Mouse (Mus musculus) neural tube, embryonic 15.5 days (tissue): ENCODE measurements around the gene Gart. TPM values are rescaled to one million over a fixed set of nuclear protein-coding genes. Genes with fewer than 3 reads are reported as not detected.

Experiments
- ATAC-seq: fragments of 200-750 bp; cut with Nextera tagmentation; 2 replicates; pipeline ENCODE4 v1.8.0; 2017; ENCODE audit warnings: mild to moderate bottlenecking, moderate TSS enrichment, moderate library complexity; ENCODE audit not compliant: low FRiP score
- H3K27ac ChIP-seq: fragments of 300-500 bp; sonication (generic); replicated peaks from 2 replicates; pipeline ENCODE4 v1.5.1; 2015; ENCODE audit warnings: mild to moderate bottlenecking, inconsistent platforms
- H3K27me3 ChIP-seq: fragments of 300-500 bp; sonication (generic); replicated peaks from 2 replicates; pipeline ENCODE4 v1.6.1; 2015; ENCODE audit warnings: inconsistent platforms
- H3K36me3 ChIP-seq: fragments of 300-500 bp; sonication (generic); 2 replicates; pipeline ENCODE4 v1.6.1; 2015; ENCODE audit warnings: inconsistent platforms
- H3K4me1 ChIP-seq: fragments of 300-500 bp; sonication (generic); 2 replicates; pipeline ENCODE4 v1.6.1; 2015; ENCODE audit warnings: inconsistent platforms
- H3K4me2 ChIP-seq: fragments of 300-500 bp; sonication (generic); 2 replicates; pipeline ENCODE4 v1.6.1; 2015; ENCODE audit warnings: inconsistent platforms, mild to moderate bottlenecking, moderate library complexity
- H3K4me3 ChIP-seq: fragments of 300-500 bp; sonication (generic); replicated peaks from 2 replicates; pipeline ENCODE4 v1.5.1; 2015; ENCODE audit warnings: mild to moderate bottlenecking, inconsistent platforms
- H3K9ac ChIP-seq: fragments of 300-500 bp; sonication (generic); replicated peaks from 2 replicates; pipeline ENCODE4 v1.6.1; 2015; ENCODE audit warnings: mild to moderate bottlenecking, inconsistent platforms
- H3K9me3 ChIP-seq: fragments of 300-500 bp; sonication (generic); replicated peaks from 2 replicates; pipeline ENCODE4 v1.6.1; 2016; ENCODE audit warnings: inconsistent platforms
- WGBS: fragments of 180-500 bp; shearing (Covaris S2); methylation state at CpG from one replicate; pipeline ENCODE4 v1.1.7; 2015; ENCODE audit warnings: mixed read lengths; 5-methylcytosine and 5-hydroxymethylcytosine counted together
- polyA plus RNA-seq: library from polyadenylated mRNA; unstranded; fragments of >200 nt; fragmentation: Nextera tagmentation; extraction: Ambion mirVana; gene quantifications from 2 replicates; pipeline ENCODE4 v1.2.1, GENCODE M21; 2015

Gene Gart
- polyA plus RNA-seq, 1 experiment from 2014 or later: 56.6 TPM

DNA sequence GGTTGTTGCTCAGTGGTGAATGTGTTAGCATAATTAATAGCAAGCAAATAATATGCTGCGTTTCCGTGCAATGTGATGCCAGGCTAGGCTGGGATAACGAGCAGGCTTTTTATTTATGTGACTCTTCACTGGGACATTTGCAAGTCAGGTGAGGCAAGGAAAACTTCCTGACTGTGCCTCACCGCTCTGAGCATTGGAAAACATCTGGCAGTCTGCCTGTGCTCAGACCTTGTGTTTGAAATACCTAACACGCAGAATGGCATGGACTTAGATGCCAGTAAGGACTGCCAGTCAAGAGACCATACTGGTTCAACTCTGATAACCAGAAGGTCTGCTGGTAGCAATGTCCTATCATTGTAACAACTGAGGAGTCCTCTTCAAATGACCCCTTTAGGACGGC lies 41.6 kb downstream of the Gart start:
- Histone ChIP-seq H3K27ac (no peak overlapping the region), H3K9ac (no peak overlapping the region), H3K36me3 (no peaks in the 10 kb centered on the region), H3K9me3 (no peaks in the 10 kb centered on the region), H3K4me3 (no peak overlapping the region), H3K4me1 (no peaks in the 10 kb centered on the region), H3K4me2 (no peak overlapping the region), H3K27me3 (no peaks in the 10 kb centered on the region)
- no peak for ATAC-seq
- WGBS: 77% methylated on average over 6 of the region's 6 CpGs

DNA sequence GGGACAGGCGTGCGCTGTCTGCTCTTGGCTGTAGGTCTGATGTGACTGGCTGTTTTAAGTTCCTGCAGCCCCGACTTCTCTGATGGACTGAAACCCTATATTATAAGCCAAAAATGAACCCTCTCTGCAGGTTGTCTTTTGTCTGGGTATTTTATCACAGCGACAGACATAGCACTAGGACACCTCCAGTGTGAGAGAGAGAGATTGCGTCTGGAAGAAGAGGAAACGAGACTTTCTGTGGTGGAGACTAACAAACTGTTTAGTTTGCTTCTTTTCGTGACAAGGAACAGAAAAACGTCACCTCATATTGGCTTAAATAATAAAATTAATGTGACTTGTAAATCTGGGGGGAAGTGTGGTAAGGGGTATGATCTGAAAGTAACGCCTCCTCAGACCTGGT lies 45.1 kb downstream of the Gart start:
- no peak for ATAC-seq
- no peaks in the 10 kb centered on the region for H3K9me3 ChIP-seq
- no peak overlapping the region for H3K4me3 ChIP-seq
- no peaks in the 10 kb centered on the region for H3K36me3 ChIP-seq
- H3K27ac ChIP-seq: no peak overlapping the region
- H3K4me2 ChIP-seq: no peak overlapping the region
- H3K9ac ChIP-seq: no peak overlapping the region
- H3K4me1 ChIP-seq: peaks cover 7% of the 10 kb centered on the region
- 61% methylated on average over 9 of the region's 9 CpGs for WGBS
- H3K27me3 ChIP-seq: peaks cover 4% of the 10 kb centered on the region; the same call in 1 of the 2 replicates

GRCm38 (mm10) chr16:91601081-91601480 lies 45.7 kb downstream of the Gart start:
- Histone ChIP-seq H3K27me3 (peaks cover 4% of the 10 kb centered on the region; the same call in 1 of the 2 replicates), H3K4me1 (peaks cover 13% of the 10 kb centered on the region), H3K9me3 (no peaks in the 10 kb centered on the region), H3K36me3 (no peaks in the 10 kb centered on the region), H3K4me2 (no peak overlapping the region), H3K9ac (no peak overlapping the region), H3K4me3 (no peak overlapping the region), H3K27ac (no peak overlapping the region)
- ATAC-seq: no peak
- WGBS: 68% methylated on average over 4 of the region's 4 CpGs

GRCm38 (mm10) chr16:91599242-91599641 lies 47.5 kb downstream of the Gart start:
- H3K9me3 ChIP-seq: no peaks in the 10 kb centered on the region
- H3K4me2 ChIP-seq: no peak overlapping the region
- no peak overlapping the region for H3K27ac ChIP-seq
- H3K4me1 ChIP-seq: peaks cover 24% of the 10 kb centered on the region
- H3K27me3 ChIP-seq: peaks cover 4% of the 10 kb centered on the region; the same call in 1 of the 2 replicates
- ATAC-seq: no peak
- no peaks in the 10 kb centered on the region for H3K36me3 ChIP-seq
- H3K9ac ChIP-seq: no peak overlapping the region
- no peak overlapping the region for H3K4me3 ChIP-seq

DNA sequence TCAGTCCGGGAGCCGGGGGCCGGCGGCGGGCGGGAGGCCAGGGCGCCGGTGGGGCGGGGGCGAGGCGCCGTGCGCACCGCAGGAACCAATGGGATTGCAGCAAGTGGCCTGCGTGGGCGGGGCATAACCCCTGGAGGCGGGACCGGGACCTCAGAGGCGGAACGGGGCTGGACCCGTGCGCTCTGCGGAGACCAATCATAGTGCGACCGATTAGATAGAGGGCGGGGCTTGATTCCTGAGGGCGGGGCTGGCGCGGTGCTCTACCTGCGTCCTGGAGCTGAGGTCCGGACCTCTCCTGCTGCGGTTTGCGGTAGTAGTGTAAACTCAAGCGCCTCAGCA lies 49.1 kb downstream of the Gart start, which contains the start of gene Tmem50b:
Gene Tmem50b, minus strand, starts transcription at position 129 of the 339 bp plus-strand sequence.
- H3K9me3 ChIP-seq: no peaks in the 10 kb centered on the region
- H3K4me1 ChIP-seq: peaks cover 31% of the 10 kb centered on the region
- peak; percentile 99 for ATAC-seq
- H3K36me3 ChIP-seq: no peaks in the 10 kb centered on the region
- peak within 1 kb of the TSS; percentile 91 for H3K4me2 ChIP-seq
- peak within 1 kb of the TSS; percentile 88 for H3K4me3 ChIP-seq
- H3K9ac ChIP-seq: peak within 1 kb of the TSS; percentile 77
- under 1% methylated on average over 34 of the region's 34 CpGs for WGBS
- H3K27ac ChIP-seq: peak within 1 kb of the TSS; percentile 86
- H3K27me3 ChIP-seq: peaks cover 4% of the 10 kb centered on the region; the same call in 1 of the 2 replicates

GRCm38 (mm10) chr16:91596779-91597671 lies 49.7 kb downstream of the Gart start:
- H3K27ac ChIP-seq: peak overlapping the region; percentile 86
- H3K9ac ChIP-seq: peak overlapping the region; percentile 77
- peaks cover 4% of the 10 kb centered on the region; the same call in 1 of the 2 replicates for H3K27me3 ChIP-seq
- peak overlapping the region; percentile 91 for H3K4me2 ChIP-seq
- H3K36me3 ChIP-seq: no peaks in the 10 kb centered on the region
- no peaks in the 10 kb centered on the region for H3K9me3 ChIP-seq
- ATAC-seq: peak; percentile 0
- under 1% methylated on average over 73 of the region's 75 CpGs for WGBS
- H3K4me1 ChIP-seq: peaks cover 36% of the 10 kb centered on the region
- H3K4me3 ChIP-seq: peak overlapping the region; percentile 88

DNA sequence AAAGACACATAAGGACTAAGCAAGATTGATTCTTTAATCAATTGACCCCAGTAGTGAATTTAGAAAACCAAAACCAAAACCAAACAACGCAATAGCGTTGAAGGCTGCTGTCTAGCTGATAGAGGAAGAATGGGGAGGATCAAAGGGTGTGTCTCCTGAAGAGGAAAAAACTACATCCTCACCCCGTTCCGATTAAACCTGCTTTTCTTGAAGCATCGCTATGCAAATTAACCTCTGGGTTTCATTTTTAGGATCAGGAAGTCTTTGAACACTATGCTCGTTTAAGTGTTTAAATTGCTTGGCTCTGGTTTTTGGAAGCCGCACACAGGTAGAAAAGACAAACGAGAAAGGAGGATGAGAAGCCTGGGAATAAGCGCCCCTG lies 50.4 kb downstream of the Gart start:
- peaks cover 4% of the 10 kb centered on the region; the same call in 1 of the 2 replicates for H3K27me3 ChIP-seq
- no peaks in the 10 kb centered on the region for H3K9me3 ChIP-seq
- 17% methylated on average over 9 of the region's 9 CpGs for WGBS
- peaks cover 36% of the 10 kb centered on the region for H3K4me1 ChIP-seq
- no peak for ATAC-seq
- peak overlapping the region; percentile 88 for H3K4me3 ChIP-seq
- no peaks in the 10 kb centered on the region for H3K36me3 ChIP-seq
- no peak overlapping the region for H3K27ac ChIP-seq
- H3K9ac ChIP-seq: peak overlapping the region; percentile 77
- peak overlapping the region; percentile 91 for H3K4me2 ChIP-seq

DNA sequence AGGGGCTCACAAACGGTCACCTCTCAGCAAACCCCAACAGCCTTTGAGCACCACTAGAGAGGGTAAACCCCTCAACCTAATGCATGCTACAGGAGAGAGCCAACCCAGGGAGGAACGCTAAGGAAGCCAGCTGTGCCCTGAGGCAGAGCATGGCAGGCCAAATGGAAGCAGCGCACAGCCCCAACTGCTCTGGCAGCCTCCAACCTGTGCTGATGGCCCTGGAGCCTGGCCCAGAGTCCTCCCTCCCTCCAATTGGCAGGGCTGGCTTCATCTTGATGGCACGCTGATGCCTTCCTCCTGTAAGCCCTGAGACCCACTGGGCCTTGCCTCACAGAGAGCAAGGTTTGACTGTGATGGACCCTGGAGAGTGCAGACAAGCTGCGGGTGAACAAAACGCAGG lies 51.7 kb downstream of the Gart start:
- H3K4me2 ChIP-seq: no peak overlapping the region
- no peak overlapping the region for H3K4me3 ChIP-seq
- H3K9me3 ChIP-seq: no peaks in the 10 kb centered on the region
- ATAC-seq: no peak
- H3K27me3 ChIP-seq: peaks cover 4% of the 10 kb centered on the region; the same call in 1 of the 2 replicates
- 74% methylated on average over 6 of the region's 6 CpGs for WGBS
- no peaks in the 10 kb centered on the region for H3K36me3 ChIP-seq
- no peak overlapping the region for H3K27ac ChIP-seq
- no peak overlapping the region for H3K9ac ChIP-seq
- H3K4me1 ChIP-seq: peaks cover 36% of the 10 kb centered on the region

DNA sequence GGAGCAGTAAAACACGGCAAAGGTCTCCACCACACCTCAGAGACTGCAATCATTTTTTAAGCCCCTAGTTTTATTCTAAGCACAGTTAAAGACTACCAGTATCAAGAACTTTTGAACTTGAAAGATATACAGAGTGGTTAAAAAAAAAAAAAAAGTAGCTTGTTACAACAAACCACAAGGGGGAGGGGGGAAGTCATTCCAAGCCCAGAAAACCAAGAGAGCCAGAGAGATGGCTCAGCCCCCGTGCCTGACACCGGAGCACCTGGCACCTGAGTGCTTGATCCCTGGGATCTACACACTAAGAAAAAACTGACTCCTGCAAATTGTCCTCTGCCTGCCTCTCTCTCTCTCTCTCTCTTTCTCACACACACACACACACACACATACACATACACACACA lies 53.5 kb downstream of the Gart start:
- peaks cover 36% of the 10 kb centered on the region for H3K4me1 ChIP-seq
- WGBS: 84% methylated on average over 3 of the region's 3 CpGs
- H3K27ac ChIP-seq: no peak overlapping the region
- no peaks in the 10 kb centered on the region for H3K9me3 ChIP-seq
- ATAC-seq: no peak
- no peaks in the 10 kb centered on the region for H3K36me3 ChIP-seq
- no peak overlapping the region for H3K4me3 ChIP-seq
- no peak overlapping the region for H3K9ac ChIP-seq
- H3K4me2 ChIP-seq: no peak overlapping the region
- H3K27me3 ChIP-seq: no peaks in the 10 kb centered on the region

GRCm38 (mm10) chr16:91592162-91592561 lies 54.6 kb downstream of the Gart start:
- Histone ChIP-seq H3K4me2 (no peak overlapping the region), H3K9ac (no peak overlapping the region), H3K27me3 (no peaks in the 10 kb centered on the region), H3K36me3 (no peaks in the 10 kb centered on the region), H3K27ac (no peak overlapping the region), H3K4me3 (no peak overlapping the region), H3K4me1 (peaks cover 32% of the 10 kb centered on the region), H3K9me3 (no peaks in the 10 kb centered on the region)
- WGBS: 77% methylated on average over 8 of the region's 8 CpGs
- no peak for ATAC-seq

DNA sequence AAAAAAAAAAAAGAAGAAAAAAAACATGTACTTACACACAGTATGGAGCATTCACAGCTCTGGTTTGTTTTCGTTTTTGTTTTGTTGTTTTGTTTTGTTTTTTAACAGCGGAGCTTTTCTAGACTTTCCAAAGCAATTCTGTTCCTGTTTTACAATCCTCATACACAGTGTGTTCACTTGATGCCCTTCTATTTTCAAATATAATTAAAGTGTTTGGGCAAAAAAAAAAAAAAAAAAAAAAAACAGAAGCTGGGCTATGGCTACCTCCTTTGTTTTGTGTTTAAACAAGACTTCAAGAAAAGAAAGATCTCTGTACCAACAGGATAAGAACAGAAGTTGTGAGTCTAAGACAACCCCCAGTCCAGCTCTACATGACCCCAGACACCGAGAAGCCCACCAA lies 58.0 kb downstream of the Gart start:
- peaks cover 25% of the 10 kb centered on the region for H3K36me3 ChIP-seq
- H3K27me3 ChIP-seq: no peaks in the 10 kb centered on the region
- no peak overlapping the region for H3K9ac ChIP-seq
- peaks cover 10% of the 10 kb centered on the region; the same call in 1 of the 2 replicates for H3K4me1 ChIP-seq
- no peak overlapping the region for H3K4me2 ChIP-seq
- no peak overlapping the region for H3K4me3 ChIP-seq
- no peaks in the 10 kb centered on the region for H3K9me3 ChIP-seq
- 93% methylated on average over 3 of the region's 3 CpGs for WGBS
- no peak for ATAC-seq
- H3K27ac ChIP-seq: no peak overlapping the region

DNA sequence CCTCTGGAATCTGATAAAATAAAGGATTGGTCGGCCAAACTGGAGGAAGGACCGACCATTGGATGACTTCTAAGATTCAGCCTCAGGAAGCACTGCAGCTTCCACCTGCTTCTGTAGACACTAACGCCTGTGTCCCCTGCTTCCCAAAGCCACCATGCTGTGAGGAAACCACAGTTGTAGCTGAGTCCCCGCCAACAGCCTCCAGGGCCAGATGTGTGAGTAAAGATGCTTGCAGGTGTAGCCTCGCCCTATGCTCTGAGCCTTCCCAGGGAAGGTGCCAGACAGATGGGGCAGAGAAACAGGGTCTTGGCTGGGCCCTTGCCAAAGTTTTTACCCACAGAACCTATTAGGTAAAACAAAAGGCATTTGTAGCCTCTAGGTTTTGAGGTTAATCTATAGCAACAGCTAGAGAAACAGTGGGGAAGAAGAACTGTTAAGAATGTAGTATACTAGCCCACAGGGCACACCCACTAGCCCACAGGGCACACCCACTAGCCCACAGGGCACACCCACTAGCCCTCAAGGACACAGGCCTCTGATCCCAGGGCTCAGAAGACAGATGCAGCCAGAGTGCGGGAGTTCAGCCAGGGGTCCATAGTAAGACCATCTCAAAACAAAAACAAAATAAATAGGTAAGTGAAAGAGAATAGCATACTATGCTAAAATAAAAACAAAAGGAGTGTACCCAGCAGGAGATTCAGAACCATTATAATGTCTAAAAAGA lies 58.9 kb downstream of the Gart start:
- 66% methylated on average over 6 of the region's 6 CpGs for WGBS
- Histone ChIP-seq H3K27me3 (no peaks in the 10 kb centered on the region), H3K27ac (no peak overlapping the region), H3K9ac (no peak overlapping the region), H3K4me3 (no peak overlapping the region), H3K9me3 (no peaks in the 10 kb centered on the region), H3K36me3 (peaks cover 25% of the 10 kb centered on the region), H3K4me2 (no peak overlapping the region), H3K4me1 (peaks cover 8% of the 10 kb centered on the region; the same call in 1 of the 2 replicates)
- ATAC-seq: no peak
